Mouse (Mus musculus) heart, embryonic 16.5 days (tissue): ENCODE results near the gene Etv6. TPM values are rescaled to one million over a fixed set of nuclear protein-coding genes. Genes with fewer than 3 reads are reported as not detected.

Experiments used
- ATAC-seq: fragments of 200-750 bp; cut with Nextera tagmentation; replicated peaks from 2 replicates; pipeline ENCODE4 v1.8.0; 2017; ENCODE audit warnings: moderate number of reproducible peaks; ENCODE audit not compliant: insufficient read depth, low FRiP score; ENCODE audit errors: extremely low read depth
- H3K27ac ChIP-seq: fragments of 300-500 bp; sonication (generic); 2 replicates; pipeline ENCODE4 v1.5.1; 2014; ENCODE audit warnings: mild to moderate bottlenecking, low read length, control low read depth, moderate library complexity
- H3K27me3 ChIP-seq: fragments of 300-500 bp; sonication (generic); 2 replicates; pipeline ENCODE4 v1.6.1; 2014; ENCODE audit warnings: low read length, mixed read lengths; ENCODE audit not compliant: control insufficient read depth, insufficient read depth
- H3K36me3 ChIP-seq: fragments of 300-500 bp; sonication (generic); 2 replicates; pipeline ENCODE4 v1.6.1; 2014; ENCODE audit not compliant: control insufficient read depth, insufficient read depth
- H3K4me1 ChIP-seq: fragments of 300-500 bp; sonication (generic); 2 replicates; pipeline ENCODE4 v1.6.1; 2014; ENCODE audit warnings: low read length, mixed read lengths; ENCODE audit not compliant: control insufficient read depth, insufficient read depth
- H3K4me2 ChIP-seq: fragments of 300-500 bp; sonication (generic); 2 replicates; pipeline ENCODE4 v1.6.1; 2014; ENCODE audit warnings: low read depth, mild to moderate bottlenecking, control low read depth, low read length
- H3K4me3 ChIP-seq: fragments of 300-500 bp; sonication (generic); 2 replicates; pipeline ENCODE4 v1.5.1; 2014; ENCODE audit warnings: mild to moderate bottlenecking, control low read depth, low read length
- H3K9ac ChIP-seq: fragments of 300-500 bp; sonication (generic); 2 replicates; pipeline ENCODE4 v1.6.1; 2014; ENCODE audit warnings: low read length, control low read depth
- H3K9me3 ChIP-seq: fragments of 300-500 bp; sonication (generic); replicated peaks from 2 replicates; pipeline ENCODE4 v1.6.1; 2016; ENCODE audit warnings: low read length; ENCODE audit not compliant: control insufficient read depth
- whole genome bisulfite sequencing: fragments of 180-500 bp; shearing (Covaris S2); extraction: QIAGEN DNeasy Blood & Tissue Kit; methylation state at CpG from one replicate; pipeline ENCODE4 v1.1.7; 2014; 5-methylcytosine and 5-hydroxymethylcytosine counted together
- polyA plus RNA-seq: library from polyadenylated mRNA; unstranded; fragments of >200 nt; fragmentation: Nextera tagmentation; extraction: Ambion mirVana; gene quantifications from 2 replicates; pipeline ENCODE4 v1.2.1, GENCODE M21; 2015

Gene Etv6
- polyA plus RNA-seq, 1 experiment from 2014 or later: 12.3 TPM

DNA sequence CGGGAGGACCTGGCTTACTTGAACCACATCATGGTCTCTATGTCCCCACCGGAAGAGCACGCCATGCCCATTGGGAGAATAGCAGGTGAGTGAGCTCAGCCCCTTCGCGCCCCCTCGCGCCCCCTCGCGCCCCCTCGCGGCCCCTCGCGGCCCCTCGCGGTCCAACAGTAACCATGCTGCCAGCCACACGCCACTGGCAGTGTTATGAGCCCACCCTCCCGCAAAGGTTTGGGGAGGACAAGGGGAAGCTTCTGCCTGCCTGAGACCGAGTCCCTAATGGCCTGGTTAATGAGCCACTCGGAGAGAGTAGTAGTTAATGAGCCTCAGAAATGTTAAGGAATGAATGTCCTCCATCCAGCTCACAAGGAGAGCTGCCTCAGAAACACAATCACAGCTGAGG is 213.2 kb downstream of the Etv6 start:
- no peak overlapping the region for H3K9ac ChIP-seq
- H3K4me2 ChIP-seq: no peak overlapping the region
- H3K27me3 ChIP-seq: no peaks in the 10 kb centered on the region
- no peaks in the 10 kb centered on the region for H3K9me3 ChIP-seq
- WGBS: 91% methylated on average over 19 of the region's 19 CpGs
- H3K4me1 ChIP-seq: peaks cover 7% of the 10 kb centered on the region
- no peak overlapping the region for H3K27ac ChIP-seq
- ATAC-seq: no peak
- peaks cover 9% of the 10 kb centered on the region; the same call in 1 of the 2 replicates for H3K36me3 ChIP-seq
- H3K4me3 ChIP-seq: no peak overlapping the region

- H3K27me3 ChIP-seq: no peaks in the 10 kb centered on the region
- peaks cover 9% of the 10 kb centered on the region; the same call in 1 of the 2 replicates for H3K36me3 ChIP-seq
- no peak overlapping the region for H3K4me3 ChIP-seq
- H3K27ac ChIP-seq: no peak overlapping the region
- no peak for ATAC-seq
- no peak overlapping the region for H3K9ac ChIP-seq
- H3K4me1 ChIP-seq: peaks cover 11% of the 10 kb centered on the region
- 64% methylated on average over 5 of the region's 5 CpGs for WGBS
- no peaks in the 10 kb centered on the region for H3K9me3 ChIP-seq
- H3K4me2 ChIP-seq: no peak overlapping the region
Observed at GRCm38 (mm10) chr6:134250764-134251163, 215.3 kb downstream of the Etv6 start.

GRCm38 (mm10) chr6:134251364-134251763 is 215.9 kb downstream of the Etv6 start:
- Histone ChIP-seq H3K4me2 (no peak overlapping the region), H3K9ac (no peak overlapping the region), H3K27me3 (no peaks in the 10 kb centered on the region), H3K4me1 (peaks cover 12% of the 10 kb centered on the region), H3K4me3 (no peak overlapping the region), H3K27ac (no peak overlapping the region), H3K9me3 (no peaks in the 10 kb centered on the region), H3K36me3 (peaks cover 9% of the 10 kb centered on the region; the same call in 1 of the 2 replicates)
- ATAC-seq: no peak
- WGBS: 81% methylated on average over 8 of the region's 8 CpGs

GRCm38 (mm10) chr6:134252081-134252755 is 216.7 kb downstream of the Etv6 start:
- Histone ChIP-seq H3K9me3 (no peaks in the 10 kb centered on the region), H3K27me3 (no peaks in the 10 kb centered on the region), H3K4me2 (no peak overlapping the region), H3K4me3 (no peak overlapping the region), H3K4me1 (peaks cover 17% of the 10 kb centered on the region), H3K9ac (no peak overlapping the region), H3K27ac (no peak overlapping the region), H3K36me3 (peaks cover 9% of the 10 kb centered on the region; the same call in 1 of the 2 replicates)
- no peak for ATAC-seq
- WGBS: 87% methylated on average over 8 of the region's 8 CpGs

DNA sequence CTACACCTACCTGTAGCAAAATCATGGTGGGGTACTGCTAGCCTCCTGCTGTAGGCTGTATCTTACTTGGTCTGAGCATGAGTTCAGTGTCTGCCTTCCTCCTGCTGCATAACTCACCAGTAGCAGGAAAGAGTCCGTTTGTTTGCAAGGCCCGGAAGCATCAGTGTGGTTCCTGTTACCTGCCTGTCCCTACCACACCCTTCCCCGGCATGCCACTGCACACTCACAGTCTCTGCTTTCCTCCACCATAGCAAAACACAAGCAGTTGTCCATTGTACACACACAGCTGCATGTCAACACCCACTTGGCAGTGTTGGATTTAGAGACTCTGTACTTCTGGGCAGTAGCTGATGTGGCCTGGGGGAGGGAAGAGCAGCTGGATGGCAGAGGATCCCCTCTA is 220.9 kb downstream of the Etv6 start:
- ATAC-seq: 0 out of 2 replicates have a peak, but pooled peaks have one; percentile 10
- Histone ChIP-seq H3K9me3 (peaks cover 9% of the 10 kb centered on the region), H3K27me3 (no peaks in the 10 kb centered on the region), H3K4me3 (no peak overlapping the region), H3K9ac (peak overlapping the region; percentile 39; the same call in 1 of the 2 replicates), H3K36me3 (peaks cover 13% of the 10 kb centered on the region), H3K4me1 (peaks cover 17% of the 10 kb centered on the region), H3K4me2 (no peak overlapping the region), H3K27ac (peak overlapping the region; percentile 69)
- WGBS: 40% methylated on average over 3 of the region's 3 CpGs

DNA sequence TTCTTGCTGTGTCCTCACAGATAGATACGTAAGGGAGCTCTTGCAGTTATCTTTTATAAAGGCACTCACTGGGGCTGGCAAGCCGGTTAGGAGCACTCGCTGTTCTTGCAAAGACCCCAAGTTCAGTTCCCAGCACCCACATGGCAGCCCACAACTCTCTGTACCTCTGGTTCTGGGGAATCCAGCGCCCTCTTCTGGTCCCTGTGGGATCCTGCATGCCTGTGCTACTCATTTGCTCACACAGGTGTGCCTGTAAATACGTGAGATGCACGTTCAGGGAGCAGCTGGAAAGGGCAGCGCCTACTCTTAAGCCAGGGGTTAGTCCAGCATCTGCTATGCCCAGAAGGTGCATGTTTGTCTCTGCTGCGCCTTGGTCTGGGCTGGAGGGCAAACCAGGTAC is 224.4 kb downstream of the Etv6 start:
- Histone ChIP-seq H3K36me3 (peaks cover 38% of the 10 kb centered on the region), H3K4me2 (no peak overlapping the region), H3K9me3 (peaks cover 11% of the 10 kb centered on the region), H3K9ac (no peak overlapping the region), H3K27me3 (no peaks in the 10 kb centered on the region), H3K4me3 (no peak overlapping the region), H3K4me1 (peaks cover 25% of the 10 kb centered on the region), H3K27ac (no peak overlapping the region)
- ATAC-seq: no peak
- 89% methylated on average over 8 of the region's 8 CpGs for WGBS

GRCm38 (mm10) chr6:134261904-134262303 is 226.4 kb downstream of the Etv6 start:
- Histone ChIP-seq H3K4me1 (peaks cover 8% of the 10 kb centered on the region), H3K36me3 (peaks cover 51% of the 10 kb centered on the region), H3K4me3 (no peak overlapping the region), H3K9ac (no peak overlapping the region), H3K9me3 (peaks cover 12% of the 10 kb centered on the region), H3K27ac (peak overlapping the region; percentile 75), H3K27me3 (no peaks in the 10 kb centered on the region), H3K4me2 (no peak overlapping the region)
- ATAC-seq: no peak
- WGBS: 63% methylated on average over 3 of the region's 3 CpGs

DNA sequence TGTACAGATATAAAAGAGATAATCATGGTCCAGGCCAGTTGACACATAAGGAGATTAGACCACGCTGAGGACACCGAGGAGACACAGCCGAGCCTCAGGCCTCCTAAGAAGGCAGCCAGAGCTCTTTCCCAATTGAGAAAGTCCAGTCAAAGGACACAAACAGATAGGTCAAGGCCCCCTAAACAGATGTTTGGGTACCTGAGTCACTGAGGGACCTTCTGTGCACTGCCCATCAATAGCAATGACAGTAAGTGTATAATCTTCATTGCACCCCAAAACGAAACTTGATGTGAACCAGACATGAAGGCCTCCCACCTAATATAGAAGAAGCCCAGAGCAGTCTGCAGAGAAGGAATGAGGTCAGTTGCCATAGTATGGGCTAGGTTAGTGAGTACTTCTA is 226.9 kb downstream of the Etv6 start:
- peak overlapping the region; percentile 75 for H3K27ac ChIP-seq
- no peak overlapping the region for H3K4me2 ChIP-seq
- WGBS: 63% methylated on average over 4 of the region's 4 CpGs
- H3K9ac ChIP-seq: no peak overlapping the region
- H3K27me3 ChIP-seq: no peaks in the 10 kb centered on the region
- H3K4me3 ChIP-seq: no peak overlapping the region
- peaks cover 8% of the 10 kb centered on the region for H3K4me1 ChIP-seq
- no peak for ATAC-seq
- H3K36me3 ChIP-seq: peaks cover 51% of the 10 kb centered on the region
- peaks cover 12% of the 10 kb centered on the region for H3K9me3 ChIP-seq

DNA sequence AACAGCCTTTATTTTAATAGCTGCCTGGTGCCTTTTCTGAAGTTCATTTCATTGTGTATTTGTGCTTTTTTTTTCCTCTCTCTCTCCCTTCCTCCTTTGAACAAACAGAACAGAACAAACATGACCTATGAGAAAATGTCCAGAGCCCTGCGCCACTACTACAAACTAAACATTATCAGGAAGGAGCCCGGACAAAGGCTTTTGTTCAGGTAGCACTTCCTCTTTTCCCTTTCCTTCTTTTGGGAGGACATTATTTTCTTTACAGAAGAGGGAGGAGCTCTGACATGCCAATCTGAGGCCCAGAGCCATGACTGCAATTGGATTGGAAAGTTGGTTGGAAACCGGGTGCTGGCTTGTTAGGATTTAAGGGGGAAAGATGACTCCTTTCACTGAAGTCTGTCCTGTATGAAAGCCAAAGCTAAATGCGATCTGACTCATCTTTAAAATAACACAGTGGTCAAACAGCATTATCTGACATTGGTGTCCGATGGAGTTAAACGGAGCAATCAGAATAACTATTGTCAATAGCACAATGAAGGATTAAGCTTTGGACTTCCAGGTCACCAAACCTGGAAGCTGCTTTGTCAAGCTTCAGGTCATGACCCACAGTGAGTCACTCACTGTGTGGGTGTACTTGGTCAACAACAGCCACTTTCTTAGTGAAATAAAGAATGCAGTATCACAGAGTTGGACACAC is 227.6 kb downstream of the Etv6 start:
- no peak overlapping the region for H3K4me2 ChIP-seq
- no peak overlapping the region for H3K4me3 ChIP-seq
- H3K27me3 ChIP-seq: no peaks in the 10 kb centered on the region
- H3K27ac ChIP-seq: peak overlapping the region; percentile 75; the same call in 1 of the 2 replicates
- no peak overlapping the region for H3K9ac ChIP-seq
- H3K36me3 ChIP-seq: peaks cover 53% of the 10 kb centered on the region
- peaks cover 12% of the 10 kb centered on the region for H3K9me3 ChIP-seq
- WGBS: 75% methylated on average over 6 of the region's 6 CpGs
- peaks cover 8% of the 10 kb centered on the region for H3K4me1 ChIP-seq
- peak; percentile 15; the same call in 1 of the 2 replicates for ATAC-seq
